Mouse (Mus musculus) left cerebral cortex, adult 2 months (tissue): Measurements from ENCODE around the gene Surf2. TPM values are rescaled to one million over a fixed set of nuclear protein-coding genes. Genes with fewer than 3 reads are reported as not detected.

ENCODE experiments used
- DNase-seq, 2 experiments: peaks; one replicate each; pipeline ENCODE4 v3.0.0; 2021 to 2022; ENCODE audit warnings: low spot score in 2 of 2, mixed read lengths in 1 of 2; ENCODE audit errors: extremely low spot score in 1 of 2
- H3K27ac ChIP-seq: fragments of 200-600 bp; 2 replicates; pipeline ENCODE4 v1.8.1; 2022
- H3K4me3 ChIP-seq: fragments of 200-600 bp; 2 replicates; pipeline ENCODE4 v1.8.1; 2022
- CTCF ChIP-seq: fragments of 200-600 bp; IDR thresholded peaks from 2 replicates; pipeline ENCODE4 v1.8.1; 2022; ENCODE audit warnings: antibody characterized with exemption, mild to moderate bottlenecking, moderate library complexity
- intact Hi-C: fragments of 180-260 bp; cut with DNase I; formaldehyde crosslinking; loops from one replicate; pipeline ENCODE4 v1.15.1; 2025
- total RNA-seq, 2 experiments: library from RNA; stranded (reverse); gene quantifications; 2 replicates each; pipeline ENCODE4 v1.2.3; 2021

Gene Surf2
- total RNA-seq, 2 experiments from 2014 or later, result 37.8 to 37.9 TPM

DNA sequence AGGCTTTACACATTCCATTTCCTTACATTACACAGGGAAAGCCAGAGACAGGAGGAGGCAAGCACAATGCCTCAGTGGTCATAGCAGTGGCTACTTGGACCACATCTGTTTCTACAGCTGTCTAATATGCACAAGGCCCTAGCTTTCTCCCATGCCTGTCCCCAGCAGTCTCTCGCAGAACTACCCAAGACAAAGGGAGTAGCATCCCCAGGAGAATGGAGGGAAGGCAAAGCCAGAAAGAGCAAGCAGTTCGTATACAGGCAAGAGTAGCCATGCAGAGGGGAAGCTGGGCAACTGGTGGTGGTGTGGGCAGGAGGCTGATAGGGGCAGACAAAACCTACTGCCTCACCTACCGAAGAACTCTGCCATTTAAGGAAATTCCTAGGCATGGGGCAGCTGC is 9.7 kb upstream of the Surf2 start:
- TF ChIP-seq CTCF, result no peak
- no peak overlapping the region for H3K4me3 ChIP-seq
- H3K27ac ChIP-seq, result no peak overlapping the region
- intact Hi-C loops, result loop anchor here (10.0 kb wide), 1 partner anchor 538 kb away; the partner anchor contains the start of gene Brd3os
- DNase-seq, result peak in 1 of 2 experiments; percentile 5

DNA sequence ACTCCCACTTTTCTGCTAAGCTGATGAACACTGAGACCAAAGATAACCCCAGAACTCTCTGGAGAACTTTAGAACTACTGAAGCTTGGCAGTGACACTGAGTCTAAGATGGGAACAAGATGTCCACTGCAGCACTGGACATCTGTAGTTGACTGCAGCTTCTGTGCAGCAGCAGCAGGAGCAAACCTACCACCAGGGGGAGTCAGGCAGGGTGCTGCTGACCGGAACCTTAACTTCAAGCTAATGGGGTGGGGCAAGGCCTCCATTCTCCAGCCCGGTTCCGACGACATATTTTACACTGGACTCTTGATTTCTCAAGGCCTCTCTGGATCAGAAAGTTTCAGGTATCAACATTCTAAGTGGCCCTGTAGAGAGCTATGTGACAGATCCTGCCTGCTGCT is 9.1 kb upstream of the Surf2 start:
- intact Hi-C loops, result loop anchor here (10.0 kb wide), 1 partner anchor 538 kb away; the partner anchor contains the start of gene Brd3os
- peak; percentile 63 for TF ChIP-seq CTCF
- H3K4me3 ChIP-seq, result no peak overlapping the region
- no peak overlapping the region for H3K27ac ChIP-seq
- peak in 1 of 2 experiments; percentile 11 for DNase-seq

DNA sequence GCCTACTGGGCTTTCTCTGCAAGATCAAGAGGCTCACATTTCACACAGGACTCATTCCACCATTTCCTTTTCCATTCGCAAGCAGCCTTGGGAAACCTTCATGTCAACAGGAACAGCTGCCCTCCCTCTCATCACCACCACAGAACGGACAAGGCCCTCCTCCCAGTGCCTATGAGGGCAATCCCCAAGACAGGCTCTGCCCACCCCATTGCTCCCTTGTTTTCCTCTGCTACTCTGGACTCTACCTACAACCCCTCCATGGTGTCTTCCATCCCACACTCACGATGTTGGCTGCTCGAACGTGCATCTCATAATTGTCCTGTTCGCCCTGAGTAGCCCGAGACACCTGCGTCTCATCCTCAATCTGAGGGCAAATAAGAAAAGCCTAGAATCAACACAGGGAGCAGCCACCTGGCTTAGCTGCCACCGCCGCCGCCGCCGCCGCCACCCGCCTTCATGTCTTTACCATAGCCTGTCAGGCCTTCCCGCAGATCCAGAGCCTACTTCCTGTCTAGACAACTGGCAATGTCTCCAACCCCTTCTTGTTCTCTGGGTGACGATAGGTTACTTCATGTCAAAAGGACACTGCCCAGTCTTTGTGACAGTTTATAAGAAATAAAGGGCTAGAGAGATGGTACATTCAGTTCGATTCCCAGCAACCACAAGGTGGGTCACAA is 7.3 kb upstream of the Surf2 start:
- H3K27ac ChIP-seq, result no peak overlapping the region
- TF ChIP-seq CTCF, result no peak
- no peak overlapping the region for H3K4me3 ChIP-seq
- intact Hi-C loops, result loop anchor here (10.0 kb wide), 1 partner anchor 536 kb away; the partner anchor contains the start of gene Brd3os
- peak in 1 of 2 experiments; percentile 10 for DNase-seq

DNA sequence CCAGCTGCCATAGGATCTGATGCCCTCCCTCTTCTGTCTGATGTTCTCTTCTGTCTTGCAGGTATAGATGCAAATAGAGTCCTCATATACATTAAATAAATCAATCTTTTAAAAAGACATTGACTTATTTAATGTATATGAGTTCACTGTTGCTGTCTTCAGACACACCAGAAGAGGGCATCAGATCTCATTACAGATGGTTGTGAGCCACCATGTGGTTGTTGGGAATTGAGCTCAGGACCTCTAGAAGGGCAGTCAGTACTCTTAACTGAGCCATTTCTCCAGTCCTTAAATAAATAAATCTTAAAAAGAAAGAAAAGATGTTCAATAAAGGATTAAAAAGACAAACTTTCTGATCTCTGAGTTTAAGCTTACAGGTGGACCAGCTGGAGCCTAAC is 6.8 kb upstream of the Surf2 start:
- Histone ChIP-seq H3K27ac (0 out of 2 replicates have a peak overlapping the region, but pooled peaks have one; percentile 80), H3K4me3 (peak overlapping the region; percentile 93)
- no peak for DNase-seq
- TF ChIP-seq CTCF, result peak; percentile 38
- intact Hi-C loops, result loop anchor here (10.0 kb wide), 1 partner anchor 535 kb away; the partner anchor contains the start of gene Brd3os

DNA sequence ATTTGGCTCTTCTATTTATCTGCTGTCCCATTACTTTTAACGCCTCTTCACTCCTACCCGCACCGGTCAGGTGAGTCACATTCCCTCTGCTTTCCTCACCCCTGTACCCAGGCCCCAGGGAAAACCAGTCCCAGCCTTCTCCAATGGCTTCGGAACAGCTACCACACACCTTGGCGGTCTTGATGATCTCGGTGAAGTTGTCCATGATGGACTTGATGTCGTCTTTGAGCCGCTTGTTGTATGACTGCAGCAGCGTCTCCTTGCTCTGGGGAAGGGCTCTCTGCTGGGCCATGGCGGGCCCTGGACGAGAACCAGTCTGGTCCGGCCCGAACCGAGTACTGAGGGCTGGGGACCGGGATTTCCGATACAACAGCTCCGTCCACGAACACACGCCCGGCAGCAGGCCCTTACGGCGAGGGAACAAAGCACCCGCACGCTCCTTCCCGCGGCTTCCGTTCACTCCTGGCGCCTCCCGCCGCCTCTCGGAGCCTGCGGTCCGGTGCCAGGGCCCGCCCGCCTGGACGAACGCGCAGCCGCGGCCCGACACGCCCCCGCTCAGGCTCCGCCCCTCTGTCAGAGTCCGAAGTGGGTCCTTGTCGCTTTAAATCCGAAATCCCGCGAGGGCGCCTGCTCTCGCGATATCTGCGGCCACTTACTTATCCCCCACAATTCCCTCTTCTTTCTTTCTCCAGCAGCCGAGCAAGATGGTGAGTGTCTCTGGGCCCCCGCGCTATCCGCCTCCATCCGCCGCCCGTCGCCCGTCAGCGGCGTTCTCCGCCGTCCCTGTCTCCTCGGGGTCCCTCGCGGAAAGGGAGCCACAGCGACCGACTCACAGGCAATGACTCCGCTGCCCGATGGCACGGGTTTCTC is 5.8 kb upstream of the Surf2 start, which contains the start of the genes Med22 and Rpl7a:
Gene Med22 (minus strand): TSS at position 554 of the 870 bp plus-strand sequence.
Gene Rpl7a (plus strand): TSS at position 641 of the 870 bp plus-strand sequence.
- peak within 1 kb of the TSS; percentile 89 for H3K27ac ChIP-seq
- no peak for TF ChIP-seq CTCF
- intact Hi-C loops, result loop anchor here (1.0 to 10.0 kb wide), 2 partner anchors 23 to 114 kb away; partner anchors contain the start of genes Slc2a6 and Surf4
- peak within 1 kb of the TSS; percentile 93 for H3K4me3 ChIP-seq
- peak; percentile 100 for DNase-seq

DNA sequence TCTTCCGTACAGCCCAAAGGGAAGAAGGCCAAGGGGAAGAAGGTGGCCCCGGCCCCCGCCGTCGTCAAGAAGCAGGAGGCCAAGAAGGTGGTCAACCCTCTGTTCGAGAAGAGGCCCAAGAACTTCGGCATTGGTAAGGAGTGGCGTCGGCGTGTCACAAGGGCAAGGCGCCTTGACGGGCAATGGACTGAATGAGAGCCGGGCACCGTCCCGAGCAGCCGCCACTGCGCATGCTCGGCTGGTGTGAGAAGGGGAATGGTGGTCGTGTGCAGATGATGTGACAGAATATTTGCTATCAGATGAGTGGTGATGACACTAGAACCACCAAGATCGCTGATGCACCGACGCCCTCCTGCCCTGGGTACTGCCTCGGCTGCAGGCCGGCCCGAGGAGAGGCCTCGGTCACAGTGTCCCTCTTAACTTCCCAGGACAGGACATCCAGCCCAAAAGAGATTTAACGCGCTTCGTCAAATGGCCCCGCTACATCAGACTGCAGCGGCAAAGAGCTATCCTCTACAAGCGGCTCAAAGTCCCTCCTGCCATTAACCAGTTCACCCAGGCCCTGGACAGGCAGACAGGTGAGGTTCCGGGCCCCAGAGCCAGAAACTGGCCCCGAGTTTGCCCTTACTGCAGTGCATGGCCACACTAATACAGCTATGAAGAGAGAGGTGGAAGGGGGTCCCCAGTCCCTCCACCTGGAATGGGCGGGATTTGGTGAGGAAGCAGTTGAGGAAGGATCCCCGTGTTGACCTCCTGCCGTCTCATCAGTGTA is 5.0 kb upstream of the Surf2 start:
- H3K4me3 ChIP-seq, result peak overlapping the region; percentile 93
- TF ChIP-seq CTCF, result no peak
- intact Hi-C loops, result loop anchor here (1.0 to 10.0 kb wide), 2 partner anchors 22 to 114 kb away; partner anchors contain the start of genes Slc2a6 and Surf4
- peak; percentile 58 to 59 for DNase-seq
- peak overlapping the region; percentile 89 for H3K27ac ChIP-seq

DNA sequence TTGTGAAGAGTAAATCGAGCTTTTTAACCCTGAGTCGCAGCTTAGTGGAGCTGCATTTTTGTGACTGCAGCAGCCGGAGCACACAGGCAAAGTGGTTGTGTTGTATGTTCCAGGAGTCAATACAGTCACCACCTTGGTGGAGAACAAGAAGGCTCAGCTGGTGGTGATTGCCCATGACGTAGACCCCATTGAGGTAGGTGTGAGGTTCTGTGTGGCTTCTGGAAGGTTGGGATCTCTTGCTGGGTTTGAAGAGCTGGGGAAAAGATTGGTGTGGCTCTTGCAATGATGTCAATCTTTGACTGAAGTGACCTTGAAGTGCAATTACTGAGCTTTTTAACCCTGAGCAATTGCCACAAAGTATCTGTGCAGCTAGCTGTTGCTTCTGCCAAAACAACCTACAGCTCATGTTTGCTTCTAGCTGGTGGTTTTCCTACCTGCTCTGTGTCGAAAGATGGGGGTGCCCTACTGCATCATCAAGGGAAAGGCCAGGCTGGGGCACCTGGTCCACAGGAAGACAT is 3.9 kb upstream of the Surf2 start:
- peak overlapping the region; percentile 93 for H3K4me3 ChIP-seq
- H3K27ac ChIP-seq, result no peak overlapping the region
- intact Hi-C loops, result loop anchor here (10.0 kb wide), 1 partner anchor 112 kb away; the partner anchor contains the start of gene Slc2a6

DNA sequence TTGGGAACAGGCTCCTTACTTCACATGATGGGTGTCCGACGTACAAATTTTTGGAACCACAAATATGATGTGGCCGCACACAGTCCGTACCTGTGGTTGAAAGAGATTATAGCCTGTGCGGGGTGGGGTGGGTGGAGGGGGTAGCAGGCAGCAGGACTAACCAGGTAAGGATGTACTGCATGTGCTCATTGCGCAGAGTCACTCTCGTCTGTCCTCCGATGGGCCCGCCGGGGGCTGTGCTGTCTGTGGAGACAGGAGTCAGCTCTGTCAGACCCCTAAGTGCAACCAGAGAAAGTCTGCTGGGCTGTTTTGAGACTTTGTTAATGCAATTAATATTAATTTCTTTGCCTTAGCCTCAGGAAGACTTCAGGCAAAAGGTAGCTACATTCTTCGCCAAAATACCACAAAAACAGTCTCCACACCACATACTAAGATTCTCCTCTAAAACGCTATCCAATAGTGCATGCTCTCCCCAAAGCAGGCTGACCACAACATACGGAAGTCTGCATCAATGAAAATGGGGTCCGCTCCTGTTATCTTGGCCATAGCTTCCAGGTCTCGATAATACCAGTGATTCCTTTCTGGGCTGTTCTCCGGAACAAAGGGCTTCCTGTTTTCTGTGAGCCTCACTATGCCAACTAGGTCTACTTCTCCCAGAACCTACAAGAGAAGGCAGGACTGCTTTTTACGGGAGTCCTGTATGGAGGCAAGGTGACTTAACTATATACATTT is 2.6 kb upstream of the Surf2 start:
- TF ChIP-seq CTCF, result no peak
- intact Hi-C loops, result loop anchor here (10.0 kb wide), 1 partner anchor 111 kb away; the partner anchor contains the start of gene Slc2a6
- Histone ChIP-seq H3K27ac (no peak overlapping the region), H3K4me3 (no peak overlapping the region)
- DNase-seq, result peak in 1 of 2 experiments; percentile 6

More for the DNA sequence above, 3.9 kb upstream of the Surf2 start:
- peak in 1 of 2 experiments; percentile 7 for DNase-seq
- TF ChIP-seq CTCF, result no peak

DNA sequence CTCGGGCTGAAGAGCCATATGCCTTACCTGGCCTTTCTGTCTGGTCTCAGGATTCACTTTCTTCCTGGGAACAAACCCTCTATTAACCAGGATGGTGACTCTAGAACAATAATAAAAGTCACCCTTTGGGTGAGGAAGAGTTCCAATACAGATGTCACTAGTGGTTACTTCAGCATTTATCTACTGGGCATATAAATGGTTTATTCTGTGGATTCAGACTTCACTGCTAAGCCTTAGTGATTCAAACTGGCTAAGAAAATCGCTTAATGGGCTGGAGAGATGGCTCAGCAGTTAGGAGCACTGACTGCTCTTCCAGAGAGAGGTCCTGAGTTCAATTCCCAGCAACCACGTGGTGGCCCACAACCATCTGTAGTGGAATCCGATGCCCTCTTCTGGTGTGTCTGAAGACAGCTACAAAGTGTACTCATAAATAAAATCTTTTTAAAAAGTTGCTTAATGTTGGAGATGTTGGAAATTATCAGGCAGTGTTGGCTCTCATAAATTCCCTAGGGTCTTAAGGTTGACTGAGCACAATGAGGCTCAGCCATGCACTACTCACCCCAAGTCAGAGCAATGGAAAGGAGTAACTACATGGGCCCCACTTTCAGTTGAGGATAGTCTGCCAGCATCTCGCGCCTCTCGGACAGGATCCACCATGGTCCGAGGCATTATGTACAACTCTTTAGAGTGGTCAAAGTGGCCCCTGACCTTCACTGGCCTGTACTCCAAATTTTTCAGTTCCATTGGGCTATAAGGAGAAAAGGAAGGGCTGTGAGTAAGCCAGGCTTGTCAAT is 1.8 kb upstream of the Surf2 start:
- DNase-seq, result no peak
- H3K4me3 ChIP-seq, result no peak overlapping the region
- H3K27ac ChIP-seq, result no peak overlapping the region
- intact Hi-C loops, result loop anchor here (10.0 kb wide), 1 partner anchor 110 kb away; the partner anchor contains the start of gene Slc2a6
- no peak; the same call in 1 of the 2 replicates for TF ChIP-seq CTCF
